Mouse (Mus musculus) cerebellum, adult 18-20 months (tissue): ENCODE data around the gene Gm8279.
"Not testable (repeated sequence)": the region's sequence is repeated elsewhere in the genome, so short reads cannot be mapped to it uniquely, and the experiment has no call there.

ENCODE experiments used
- DNase-seq, 2 experiments: peaks; one replicate each; pipeline ENCODE4 v3.0.0; 2021

The Gm8279 gene

GRCm38 (mm10) chr14:5131219-5131618, at the start of gene Gm8279:
Gene Gm8279, plus strand, starts transcription at chr14:5131519.
- not testable (repeated sequence) for DNase-seq

GRCm38 (mm10) chr14:5164235-5164634, 32.9 kb downstream of the Gm8279 start, which contains the start of gene Gm3317:
Gene Gm3317, plus strand, starts transcription at chr14:5164535.
- not testable (repeated sequence) for DNase-seq

GRCm38 (mm10) chr14:5185493-5185892, 54.2 kb downstream of the Gm8279 start, which contains the start of gene Gm8271:
Gene Gm8271, plus strand, starts transcription at chr14:5185793.
- DNase-seq, result not testable (repeated sequence)
